Mouse (Mus musculus) midbrain, postnatal 0 days (tissue): ENCODE measurements at regions not wholly inside any gene's neighbourhood (a gene's known extent, or its start where the extent isn't known, plus 50 kb on each side); places are given as distances from the start of the nearest gene placed in this dataset.

ENCODE experiments used
- ATAC-seq: fragments of 200-750 bp; cut with Nextera tagmentation; 2 replicates; pipeline ENCODE4 v1.8.0; 2017; ENCODE audit warnings: moderate number of reproducible peaks, mild to moderate bottlenecking, moderate TSS enrichment, moderate library complexity; ENCODE audit not compliant: low FRiP score
- DNase-seq: peaks from one replicate; pipeline ENCODE4 v3.0.0-alpha.2; 2015; ENCODE audit warnings: low spot score
- H3K27ac ChIP-seq: fragments of 300-500 bp; sonication (generic); 2 replicates; pipeline ENCODE4 v1.5.1; 2014; ENCODE audit warnings: low read depth, mild to moderate bottlenecking, low read length, mixed read lengths
- H3K27me3 ChIP-seq: fragments of 300-500 bp; sonication (generic); 2 replicates; pipeline ENCODE4 v1.6.1; 2014; ENCODE audit warnings: low read length, control low read depth, mixed read lengths; ENCODE audit not compliant: insufficient read depth
- H3K36me3 ChIP-seq: fragments of 300-500 bp; sonication (generic); 2 replicates; pipeline ENCODE4 v1.6.1; 2014; ENCODE audit warnings: low read length, control low read depth, mixed read lengths; ENCODE audit not compliant: insufficient read depth
- H3K4me1 ChIP-seq: fragments of 300-500 bp; sonication (generic); 2 replicates; pipeline ENCODE4 v1.6.1; 2014; ENCODE audit warnings: mild to moderate bottlenecking, control low read depth, antibody characterized with exemption, low read length, mixed read lengths; ENCODE audit not compliant: insufficient read depth
- H3K4me2 ChIP-seq: fragments of 300-500 bp; sonication (generic); 2 replicates; pipeline ENCODE4 v1.6.1; 2014; ENCODE audit warnings: low read depth, mild to moderate bottlenecking, low read length, mixed read lengths; ENCODE audit not compliant: poor library complexity, severe bottlenecking
- H3K4me3 ChIP-seq: fragments of 300-500 bp; sonication (generic); 2 replicates; pipeline ENCODE4 v1.5.1; 2014; ENCODE audit warnings: low read depth, mild to moderate bottlenecking, low read length, moderate library complexity
- H3K9ac ChIP-seq: fragments of 300-500 bp; sonication (generic); replicated peaks from 2 replicates; pipeline ENCODE4 v1.6.1; 2014; ENCODE audit warnings: mild to moderate bottlenecking, low read length, moderate library complexity, mixed read lengths; ENCODE audit not compliant: poor library complexity, severe bottlenecking
- H3K9me3 ChIP-seq: fragments of 300-500 bp; sonication (generic); 2 replicates; pipeline ENCODE4 v1.6.1; 2016; ENCODE audit warnings: low read length, control low read depth
- CTCF ChIP-seq: IDR thresholded peaks from 2 replicates; pipeline ENCODE4 v1.5.1; 2016; ENCODE audit warnings: antibody characterized with exemption, mild to moderate bottlenecking
- WGBS: fragments of 180-500 bp; shearing (Covaris S2); extraction: QIAGEN DNeasy Blood & Tissue Kit; methylation state at CpG from one replicate; pipeline ENCODE4 v1.1.7; 2014; 5-methylcytosine and 5-hydroxymethylcytosine counted together

DNA sequence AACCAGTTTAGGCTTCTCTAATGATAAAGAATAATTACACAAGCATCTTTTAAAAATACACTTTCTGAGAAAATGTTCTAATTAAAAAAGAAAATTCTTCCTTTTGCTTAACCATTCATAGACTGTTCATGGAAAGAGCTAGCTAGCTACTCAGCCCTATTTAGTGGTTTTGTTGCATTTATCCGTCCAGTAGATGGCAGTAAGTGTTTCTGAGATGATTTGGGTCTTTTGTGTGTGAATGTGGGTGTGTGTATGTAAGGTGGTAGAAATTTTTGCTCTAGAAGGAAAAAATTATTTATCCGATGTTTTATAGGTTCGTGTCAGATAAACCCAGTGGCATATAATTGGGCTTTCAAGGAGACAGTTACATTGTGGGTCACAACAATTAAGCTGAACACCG is 167.5 kb upstream of the Sash1 start:
- H3K4me2 ChIP-seq = no peak overlapping the region
- H3K9ac ChIP-seq = no peak overlapping the region
- H3K27ac ChIP-seq = no peak overlapping the region
- peak; percentile 88 for TF ChIP-seq CTCF
- ATAC-seq = peak; percentile 72; the same call in 1 of the 2 replicates
- H3K4me3 ChIP-seq = no peak overlapping the region
- no peaks in the 10 kb centered on the region for H3K27me3 ChIP-seq
- H3K4me1 ChIP-seq = no peaks in the 10 kb centered on the region; the same call in 1 of the 2 replicates
- peak; percentile 84 for DNase-seq
- 25% methylated on average over 4 of the region's 4 CpGs for WGBS
- H3K36me3 ChIP-seq = no peaks in the 10 kb centered on the region
- no peaks in the 10 kb centered on the region for H3K9me3 ChIP-seq

- Histone ChIP-seq H3K9me3 (no peaks in the 10 kb centered on the region), H3K27me3 (no peaks in the 10 kb centered on the region), H3K4me2 (no peak overlapping the region), H3K4me3 (no peak overlapping the region), H3K4me1 (no peaks in the 10 kb centered on the region; the same call in 1 of the 2 replicates), H3K9ac (no peak overlapping the region), H3K27ac (no peak overlapping the region), H3K36me3 (no peaks in the 10 kb centered on the region)
- DNase-seq = peak; percentile 52
- WGBS = 75% methylated on average over 4 of the region's 4 CpGs
- TF ChIP-seq CTCF = no peak
- no peak for ATAC-seq
These were observed 161.5 kb upstream of the Sash1 start for GRCm38 (mm10) chr10:9047341-9047740.

GRCm38 (mm10) chr10:9044746-9045370 is 159.0 kb upstream of the Sash1 start:
- Histone ChIP-seq H3K4me2 (no peak overlapping the region), H3K27ac (no peak overlapping the region), H3K4me3 (no peak overlapping the region), H3K4me1 (no peaks in the 10 kb centered on the region; the same call in 1 of the 2 replicates), H3K9ac (no peak overlapping the region), H3K9me3 (no peaks in the 10 kb centered on the region), H3K27me3 (no peaks in the 10 kb centered on the region), H3K36me3 (no peaks in the 10 kb centered on the region)
- no peak for TF ChIP-seq CTCF
- DNase-seq = peak; percentile 12
- no peak for ATAC-seq
- 75% methylated on average over 9 of the region's 9 CpGs for WGBS

DNA sequence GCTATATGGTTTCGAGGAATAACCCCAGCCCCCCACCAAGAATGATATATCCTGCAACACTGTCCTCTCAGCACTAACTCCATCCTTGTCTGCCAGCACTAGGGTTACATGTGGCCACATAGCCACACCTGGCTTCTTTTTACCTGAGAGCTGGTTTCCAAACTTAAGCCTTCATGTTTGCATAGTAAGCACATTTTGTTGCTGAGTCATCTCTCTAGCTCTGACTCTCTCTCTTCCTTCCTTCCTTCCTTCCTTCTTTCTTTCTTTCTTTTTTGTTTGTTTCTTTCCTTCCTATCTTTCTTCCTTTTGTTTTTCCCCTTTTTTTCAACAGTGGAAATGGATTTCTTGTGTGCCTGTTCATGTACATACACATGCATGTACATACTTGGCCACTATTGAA is 157.6 kb upstream of the Sash1 start:
- no peaks in the 10 kb centered on the region; the same call in 1 of the 2 replicates for H3K4me1 ChIP-seq
- no peak for TF ChIP-seq CTCF
- H3K36me3 ChIP-seq = no peaks in the 10 kb centered on the region
- 96% methylated on average over 1 of the region's 1 CpGs for WGBS
- H3K4me3 ChIP-seq = no peak overlapping the region
- ATAC-seq (no peak), DNase-seq (no peak)
- H3K4me2 ChIP-seq = no peak overlapping the region
- no peak overlapping the region for H3K27ac ChIP-seq
- H3K9ac ChIP-seq = no peak overlapping the region
- no peaks in the 10 kb centered on the region for H3K27me3 ChIP-seq
- no peaks in the 10 kb centered on the region for H3K9me3 ChIP-seq

GRCm38 (mm10) chr10:9030486-9030885 is 144.6 kb upstream of the Sash1 start:
- Histone ChIP-seq H3K27me3 (no peaks in the 10 kb centered on the region), H3K27ac (no peak overlapping the region), H3K9me3 (no peaks in the 10 kb centered on the region), H3K4me1 (no peaks in the 10 kb centered on the region), H3K4me3 (no peak overlapping the region), H3K4me2 (no peak overlapping the region), H3K36me3 (no peaks in the 10 kb centered on the region), H3K9ac (no peak overlapping the region)
- no peak for TF ChIP-seq CTCF
- no peak for DNase-seq
- 91% methylated on average over 6 of the region's 6 CpGs for WGBS
- ATAC-seq = no peak

- no peak overlapping the region for H3K9ac ChIP-seq
- no peak for TF ChIP-seq CTCF
- ATAC-seq = no peak
- 86% methylated on average over 6 of the region's 6 CpGs for WGBS
- H3K9me3 ChIP-seq = no peaks in the 10 kb centered on the region
- H3K4me3 ChIP-seq = no peak overlapping the region
- no peaks in the 10 kb centered on the region for H3K36me3 ChIP-seq
- no peaks in the 10 kb centered on the region for H3K27me3 ChIP-seq
- no peaks in the 10 kb centered on the region for H3K4me1 ChIP-seq
- H3K27ac ChIP-seq = no peak overlapping the region
- DNase-seq = no peak
- H3K4me2 ChIP-seq = no peak overlapping the region
These were observed 143.6 kb upstream of the Sash1 start for GRCm38 (mm10) chr10:9029506-9029905.
